Mouse (Mus musculus) telencephalon, adult 2 months (tissue): Measurements from ENCODE around the gene Nr2f6.
"Not testable (repeated sequence)": the region's sequence is repeated elsewhere in the genome, so short reads cannot be mapped to it uniquely, and the experiment has no call there.

Source experiments
- DNase-seq: peaks from one replicate; pipeline ENCODE4 v3.0.0-alpha.2; 2011; ENCODE audit warnings: low read depth, low spot score

The Nr2f6 gene

GRCm38 (mm10) chr8:71367529-71368176 is 14.1 kb downstream of the Nr2f6 start:
- DNase-seq: no peak

DNA sequence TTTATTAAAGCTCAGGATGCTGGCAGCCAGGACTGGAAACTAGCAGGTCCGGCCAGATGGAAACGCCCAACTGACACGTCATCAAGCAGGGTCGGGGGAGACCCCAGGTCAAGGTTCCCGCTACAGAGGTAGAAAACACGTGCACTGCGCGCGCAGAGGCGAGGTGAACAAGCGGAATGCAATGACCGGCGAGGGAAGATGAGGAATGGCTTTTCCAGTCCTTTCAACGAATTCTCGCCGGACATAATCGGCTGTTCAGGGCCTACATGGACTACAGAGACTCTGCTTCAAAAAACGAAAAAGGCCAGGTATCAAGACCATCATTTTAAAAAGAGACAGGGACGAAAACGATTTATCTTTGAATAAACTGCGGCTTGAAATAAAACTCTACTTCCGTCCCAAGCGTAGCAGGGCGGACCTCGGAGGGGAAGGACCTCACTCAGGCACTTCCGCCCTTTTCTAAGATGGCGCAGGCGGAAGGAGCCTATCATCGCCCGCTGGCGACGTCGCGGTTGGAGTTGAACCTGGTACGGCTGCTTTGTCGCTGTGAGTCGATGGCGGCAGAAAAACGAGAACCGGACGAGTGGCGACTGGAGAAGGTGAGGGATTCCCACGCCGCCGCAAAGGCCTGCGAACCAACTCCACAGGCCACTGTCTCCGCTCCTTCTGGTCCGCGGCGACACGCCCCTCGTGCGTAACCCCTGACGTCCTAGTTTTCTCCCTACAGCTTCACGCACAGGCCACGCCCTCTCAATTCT is 14.8 kb downstream of the Nr2f6 start, which contains the start of gene Use1:
Use1 (plus strand) TSS at position 78 of the 758 bp plus-strand sequence.
- peak; percentile 94 for DNase-seq

- no peak for DNase-seq
Measured at GRCm38 (mm10) chr8:71358026-71358425, 23.7 kb downstream of the Nr2f6 start.

DNA sequence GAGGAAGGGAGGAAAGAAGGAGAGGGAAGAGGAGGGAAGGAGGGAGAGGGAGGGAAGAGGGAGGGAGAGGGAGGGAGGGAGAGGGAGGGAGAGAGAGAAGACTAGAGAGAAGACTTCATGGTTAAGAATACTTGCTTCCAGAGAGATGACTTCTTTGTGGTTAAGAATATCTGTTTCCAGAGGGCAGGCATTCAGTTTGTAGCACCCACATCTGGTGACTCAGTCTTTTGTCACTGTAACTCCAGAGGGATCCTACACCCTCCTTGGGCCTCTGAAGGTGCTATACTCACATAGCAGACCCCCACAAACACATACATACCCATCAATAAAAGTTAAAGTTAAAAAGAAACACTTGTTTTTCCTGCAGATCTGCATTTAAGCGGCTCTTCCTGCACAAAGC is 30.2 kb downstream of the Nr2f6 start:
- DNase-seq: no peak

DNA sequence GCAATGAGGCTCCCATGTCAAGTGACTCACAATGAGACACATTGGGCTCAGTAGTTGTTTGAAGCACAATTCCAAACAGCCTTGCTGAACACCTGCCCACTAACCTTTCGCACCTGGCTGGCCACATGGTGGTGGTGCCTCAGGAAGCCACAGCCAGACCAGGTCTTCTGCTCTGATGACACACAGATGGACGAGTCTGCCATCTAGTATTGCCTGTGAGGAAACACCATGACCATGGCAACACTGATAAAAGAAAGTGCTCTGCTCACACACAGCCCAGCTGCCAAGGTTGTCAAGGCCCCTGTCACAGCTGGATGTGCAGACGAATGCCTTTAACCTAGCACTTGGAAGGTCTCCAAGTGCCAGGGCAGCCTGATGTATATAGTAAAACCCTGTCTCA is 30.6 kb downstream of the Nr2f6 start:
- DNase-seq: no peak

DNA sequence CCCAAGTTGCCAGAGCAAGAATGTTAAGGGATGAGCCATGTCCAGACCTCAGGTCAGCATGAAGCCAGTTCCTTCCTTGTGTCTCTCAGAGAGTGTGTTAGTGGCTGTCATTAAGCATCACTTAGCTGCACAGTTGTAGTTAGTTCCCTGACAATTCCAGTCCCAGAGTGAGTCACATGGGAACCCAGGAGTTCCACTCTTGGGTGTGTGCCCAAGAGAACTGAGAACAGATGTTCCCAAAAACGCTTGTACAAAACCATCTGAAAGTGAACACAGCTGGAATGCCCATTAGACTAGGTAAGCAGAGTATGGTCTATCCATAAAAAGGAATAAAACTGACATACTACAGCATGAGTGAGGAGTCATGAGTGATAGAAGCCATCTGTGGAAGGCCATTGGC is 35.2 kb downstream of the Nr2f6 start:
- DNase-seq: no peak

DNA sequence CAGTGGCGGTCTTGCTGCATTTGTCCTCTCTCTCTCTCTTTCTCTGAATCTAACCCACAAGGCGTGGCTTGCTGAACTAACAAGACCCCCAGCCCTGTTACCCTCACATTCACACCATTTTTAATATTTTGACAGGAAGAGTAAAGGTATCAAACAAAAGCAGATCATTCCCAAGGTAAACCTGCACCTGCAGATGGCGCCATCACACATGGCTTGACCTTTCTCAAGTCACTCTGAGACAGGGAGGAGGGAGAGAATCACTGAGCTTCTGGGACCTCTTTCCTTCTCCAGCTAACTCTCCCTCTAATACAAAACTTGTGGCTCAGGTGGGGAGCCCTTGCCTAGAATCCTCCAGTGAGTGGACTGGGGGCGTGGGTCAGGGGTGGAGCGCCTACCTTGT is 41.1 kb downstream of the Nr2f6 start:
- no peak for DNase-seq

GRCm38 (mm10) chr8:71337834-71338233 is 43.9 kb downstream of the Nr2f6 start:
- not testable (repeated sequence) for DNase-seq

DNA sequence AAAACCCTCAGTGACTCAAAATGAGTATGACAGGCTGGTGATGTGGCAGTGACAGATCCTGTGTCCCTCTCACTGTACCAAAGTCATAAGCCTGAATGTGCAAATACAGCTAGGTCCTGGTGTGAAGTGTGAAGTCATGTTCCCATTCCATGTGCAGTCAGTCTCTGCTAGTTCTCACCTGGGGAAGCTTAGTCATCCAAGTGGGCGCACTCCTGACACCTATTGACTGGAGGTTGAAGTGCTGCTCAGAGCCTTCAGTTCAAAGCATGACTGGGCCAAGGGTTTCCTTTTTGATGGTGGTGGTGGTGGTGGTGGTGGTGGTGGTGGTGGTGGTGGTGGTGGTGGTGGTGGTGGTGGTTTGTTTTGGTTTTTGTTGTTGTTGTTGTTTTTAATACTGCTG is 56.9 kb downstream of the Nr2f6 start:
- no peak for DNase-seq
